Mouse (Mus musculus) megakaryocyte, adult 5-6 weeks (primary cell): Measurements from ENCODE around the gene Syce3. TPM values are rescaled to one million over a fixed set of nuclear protein-coding genes. Genes with fewer than 3 reads are reported as not detected.
A peak's percentile ranks its signal among the peaks of the same experiment; 100 is the strongest.

Source experiments
- ATAC-seq: 2 replicates; pipeline ENCODE4 v1.8.0; 2016; ENCODE audit warnings: mild to moderate bottlenecking, inconsistent platforms; ENCODE audit not compliant: poor library complexity, severe bottlenecking
- total RNA-seq, 2 experiments: library from RNA; stranded (forward) in 1 of 2; stranded (reverse) in 1 of 2; fragments of 153-499, 151-499 nt in 1 of 2; fragments of 221-1000, 200-1000 nt in 1 of 2; gene quantifications; 2 replicates each; pipeline versions ENCODE4 v1.2.3 to v1.2.4; 2015 to 2017

Gene Syce3
- total RNA-seq, 2 experiments from 2014 or later: not detected

- peak; percentile 79 for ATAC-seq
These were observed 36.5 kb downstream of the Syce3 start, which contains the start of gene Sco2 for GRCm38 (mm10) chr15:89373762-89374248. Gene Sco2, minus strand, starts transcription at chr15:89373846.

- peak; percentile 86 for ATAC-seq
These were observed 37.1 kb downstream of the Syce3 start for GRCm38 (mm10) chr15:89373027-89373761.

- no peak for ATAC-seq
These were observed 37.8 kb downstream of the Syce3 start for GRCm38 (mm10) chr15:89372536-89372935.

GRCm38 (mm10) chr15:89372068-89372467 is 38.2 kb downstream of the Syce3 start:
- no peak for ATAC-seq

GRCm38 (mm10) chr15:89365141-89365551 is 45.2 kb downstream of the Syce3 start:
- no peak for ATAC-seq

- no peak for ATAC-seq
These were observed 47.3 kb downstream of the Syce3 start for GRCm38 (mm10) chr15:89363051-89363450.

GRCm38 (mm10) chr15:89358784-89359183 is 51.5 kb downstream of the Syce3 start:
- ATAC-seq: no peak

- peak; percentile 55 for ATAC-seq
These were observed 53.9 kb downstream of the Syce3 start for GRCm38 (mm10) chr15:89356372-89356771.

GRCm38 (mm10) chr15:89355241-89356187 is 54.8 kb downstream of the Syce3 start, which contains the start of the genes Lmf2 and Ncaph2:
Gene Lmf2, minus strand, starts transcription at chr15:89355659.
Gene Ncaph2, plus strand, starts transcription at chr15:89355719.
- ATAC-seq: peak; percentile 88

- no peak for ATAC-seq
These were observed 55.8 kb downstream of the Syce3 start for GRCm38 (mm10) chr15:89354455-89354854.

GRCm38 (mm10) chr15:89353837-89354236 is 56.5 kb downstream of the Syce3 start:
- no peak for ATAC-seq

GRCm38 (mm10) chr15:89352795-89353194 is 57.5 kb downstream of the Syce3 start:
- ATAC-seq: no peak

- no peak for ATAC-seq
These were observed 58.2 kb downstream of the Syce3 start for GRCm38 (mm10) chr15:89352054-89352453.

GRCm38 (mm10) chr15:89351302-89351701 is 59.0 kb downstream of the Syce3 start:
- no peak for ATAC-seq

- ATAC-seq: no peak
These were observed 59.9 kb downstream of the Syce3 start for GRCm38 (mm10) chr15:89350447-89350846.

GRCm38 (mm10) chr15:89343325-89343724 is 67.0 kb downstream of the Syce3 start:
- ATAC-seq: no peak

GRCm38 (mm10) chr15:89341678-89342077 is 68.6 kb downstream of the Syce3 start:
- no peak for ATAC-seq
